Mouse (Mus musculus): Measurements from ENCODE around the gene Carmil1. TPM values are rescaled to one million over a fixed set of nuclear protein-coding genes. Genes with fewer than 3 reads are reported as not detected.

Carmil1 gene
- polyA plus RNA-seq, 1 experiment from 2014 or later: 46.2 TPM

DNA sequence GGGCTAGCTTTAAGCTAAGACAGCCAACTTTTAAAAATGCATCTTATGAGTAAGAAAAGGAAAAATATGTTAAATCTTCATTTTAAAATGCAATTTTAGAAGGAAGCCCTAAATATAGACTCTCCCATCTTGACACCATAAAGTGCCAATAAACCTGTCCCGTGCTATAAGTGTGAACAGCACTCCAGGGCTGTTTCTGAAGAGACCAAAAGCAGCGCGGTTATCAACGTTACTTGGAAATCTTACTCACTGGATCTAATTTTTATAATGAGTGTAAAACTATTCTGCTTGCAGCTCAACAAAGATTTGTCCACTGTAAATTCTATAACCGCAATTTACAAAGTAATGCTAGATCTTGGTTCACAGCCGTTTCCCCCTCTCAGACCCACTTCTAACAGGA is 232.0 kb downstream of the Carmil1 start:
- Histone ChIP-seq H3K4me2 (no peak overlapping the region), H3K9ac (no peak overlapping the region), H3K36me3 (no peaks in the 10 kb centered on the region; the same call in 1 of the 2 replicates), H3K27me3 (no peaks in the 10 kb centered on the region), H3K4me3 (no peak overlapping the region), H3K4me1 (no peaks in the 10 kb centered on the region), H3K27ac (no peak overlapping the region), H3K9me3 (no peaks in the 10 kb centered on the region)
- WGBS: 86% methylated on average over 6 of the region's 6 CpGs
- ATAC-seq (ENCODE audit: borderline replicate concordance, extremely low read depth, low FRiP score, low TSS enrichment): no peak

GRCm38 (mm10) chr13:24045271-24045670 is 235.3 kb downstream of the Carmil1 start:
- Histone ChIP-seq H3K27ac (no peak overlapping the region), H3K9ac (no peak overlapping the region), H3K36me3 (no peaks in the 10 kb centered on the region; the same call in 1 of the 2 replicates), H3K4me2 (no peak overlapping the region), H3K9me3 (no peaks in the 10 kb centered on the region), H3K4me1 (no peaks in the 10 kb centered on the region), H3K27me3 (no peaks in the 10 kb centered on the region), H3K4me3 (no peak overlapping the region)
- WGBS: 59% methylated on average over 3 of the region's 3 CpGs
- ATAC-seq (ENCODE audit: borderline replicate concordance, extremely low read depth, low FRiP score, low TSS enrichment): no peak

DNA sequence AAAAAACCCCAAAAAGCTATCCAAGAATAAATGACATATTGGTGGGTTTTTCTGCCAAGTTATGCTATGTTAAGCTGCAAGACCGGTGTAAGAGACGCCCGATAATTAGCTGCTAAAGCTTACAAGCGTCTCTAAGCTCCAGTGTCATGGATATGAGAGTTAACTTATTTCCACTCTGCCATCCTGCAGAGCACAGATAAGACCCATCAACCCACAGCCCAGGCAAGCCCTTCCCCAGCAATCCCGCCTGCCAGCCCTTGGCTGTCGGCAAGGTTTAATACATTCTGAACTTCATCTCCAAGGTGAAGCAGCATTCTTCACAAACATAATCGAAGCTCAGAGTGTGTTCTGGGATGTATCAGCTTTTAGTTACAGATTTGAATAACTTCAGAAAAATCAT is 240.4 kb downstream of the Carmil1 start:
- no peak for ATAC-seq (ENCODE audit: borderline replicate concordance, extremely low read depth, low FRiP score, low TSS enrichment)
- Histone ChIP-seq H3K4me1 (0 out of 2 replicates have a peak, but pooled peaks cover 4% of the 10 kb centered on the region), H3K36me3 (peaks cover 3% of the 10 kb centered on the region; the same call in 1 of the 2 replicates), H3K27me3 (no peaks in the 10 kb centered on the region), H3K27ac (no peak overlapping the region), H3K9ac (no peak overlapping the region), H3K4me2 (no peak overlapping the region), H3K9me3 (no peaks in the 10 kb centered on the region), H3K4me3 (no peak overlapping the region)
- WGBS: 57% methylated on average over 7 of the region's 7 CpGs

GRCm38 (mm10) chr13:24037502-24037901 is 243.1 kb downstream of the Carmil1 start:
- 0 out of 2 replicates have a peak, but pooled peaks cover 4% of the 10 kb centered on the region for H3K4me1 ChIP-seq
- H3K9ac ChIP-seq: no peak overlapping the region
- no peak overlapping the region for H3K4me2 ChIP-seq
- 69% methylated on average over 3 of the region's 3 CpGs for WGBS
- no peaks in the 10 kb centered on the region for H3K9me3 ChIP-seq
- no peak for ATAC-seq (ENCODE audit: borderline replicate concordance, extremely low read depth, low FRiP score, low TSS enrichment)
- H3K27me3 ChIP-seq: no peaks in the 10 kb centered on the region
- H3K27ac ChIP-seq: no peak overlapping the region
- H3K4me3 ChIP-seq: no peak overlapping the region
- H3K36me3 ChIP-seq: peaks cover 3% of the 10 kb centered on the region; the same call in 1 of the 2 replicates

GRCm38 (mm10) chr13:24036150-24036549 is 244.4 kb downstream of the Carmil1 start:
- 0 out of 2 replicates have a peak, but pooled peaks cover 4% of the 10 kb centered on the region for H3K4me1 ChIP-seq
- WGBS: 71% methylated on average over 18 of the region's 18 CpGs
- no peaks in the 10 kb centered on the region for H3K27me3 ChIP-seq
- H3K27ac ChIP-seq: no peak overlapping the region
- H3K9me3 ChIP-seq: no peaks in the 10 kb centered on the region
- H3K9ac ChIP-seq: no peak overlapping the region
- no peak overlapping the region for H3K4me3 ChIP-seq
- peak overlapping the region; percentile 31 for H3K4me2 ChIP-seq
- ATAC-seq (ENCODE audit: borderline replicate concordance, extremely low read depth, low FRiP score, low TSS enrichment): no peak
- peaks cover 3% of the 10 kb centered on the region; the same call in 1 of the 2 replicates for H3K36me3 ChIP-seq

- ATAC-seq (ENCODE audit: borderline replicate concordance, extremely low read depth, low FRiP score, low TSS enrichment): no peak
- Histone ChIP-seq H3K9ac (no peak overlapping the region), H3K36me3 (no peaks in the 10 kb centered on the region), H3K27ac (no peak overlapping the region), H3K4me1 (no peaks in the 10 kb centered on the region), H3K27me3 (no peaks in the 10 kb centered on the region), H3K9me3 (no peaks in the 10 kb centered on the region), H3K4me3 (no peak overlapping the region), H3K4me2 (no peak overlapping the region)
- WGBS: 65% methylated on average over 5 of the region's 5 CpGs
Observed at GRCm38 (mm10) chr13:24027191-24028170, 253.1 kb downstream of the Carmil1 start.

GRCm38 (mm10) chr13:24018515-24018914 is 262.1 kb downstream of the Carmil1 start:
- H3K4me2 ChIP-seq: no peak overlapping the region
- no peak overlapping the region for H3K4me3 ChIP-seq
- no peaks in the 10 kb centered on the region for H3K9me3 ChIP-seq
- H3K9ac ChIP-seq: no peak overlapping the region
- no peaks in the 10 kb centered on the region for H3K27me3 ChIP-seq
- H3K27ac ChIP-seq: no peak overlapping the region
- no peak for ATAC-seq (ENCODE audit: borderline replicate concordance, extremely low read depth, low FRiP score, low TSS enrichment)
- no peaks in the 10 kb centered on the region for H3K4me1 ChIP-seq
- H3K36me3 ChIP-seq: no peaks in the 10 kb centered on the region
- 85% methylated on average over 4 of the region's 4 CpGs for WGBS

DNA sequence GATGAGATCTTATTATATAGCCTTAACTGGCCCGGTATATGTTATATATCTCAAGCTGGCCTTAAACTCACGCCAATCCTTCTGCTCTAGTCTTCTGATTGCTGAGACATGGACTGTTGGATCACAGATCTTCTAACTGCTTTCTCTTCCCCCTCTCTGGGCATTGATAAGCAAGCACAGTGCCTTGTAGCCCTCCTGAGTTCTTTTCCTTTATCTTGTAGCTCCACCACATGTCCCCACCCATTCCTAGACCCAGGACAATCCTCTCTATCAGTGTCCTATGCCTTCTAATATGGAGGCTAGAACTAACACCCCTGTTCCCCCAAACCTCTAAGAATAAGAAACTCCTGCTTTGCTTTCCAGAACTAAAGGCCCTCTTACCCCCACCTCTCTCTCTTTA is 275.1 kb downstream of the Carmil1 start:
- WGBS: 86% methylated on average over 2 of the region's 2 CpGs
- ATAC-seq (ENCODE audit: borderline replicate concordance, extremely low read depth, low FRiP score, low TSS enrichment): no peak

GRCm38 (mm10) chr13:24001797-24002196 is 278.8 kb downstream of the Carmil1 start:
- no peak overlapping the region for H3K4me2 ChIP-seq
- no peak overlapping the region for H3K4me3 ChIP-seq
- ATAC-seq (ENCODE audit: borderline replicate concordance, extremely low read depth, low FRiP score, low TSS enrichment): no peak
- WGBS: 46% methylated on average over 2 of the region's 2 CpGs
- no peaks in the 10 kb centered on the region for H3K4me1 ChIP-seq
- H3K9ac ChIP-seq: no peak overlapping the region
- H3K27ac ChIP-seq: no peak overlapping the region
- H3K9me3 ChIP-seq: no peaks in the 10 kb centered on the region
- no peaks in the 10 kb centered on the region for H3K36me3 ChIP-seq
- H3K27me3 ChIP-seq: no peaks in the 10 kb centered on the region

More for the DNA sequence above, 275.1 kb downstream of the Carmil1 start:
- Histone ChIP-seq H3K9ac (no peak overlapping the region), H3K27me3 (no peaks in the 10 kb centered on the region), H3K9me3 (no peaks in the 10 kb centered on the region), H3K36me3 (no peaks in the 10 kb centered on the region), H3K4me3 (no peak overlapping the region), H3K27ac (no peak overlapping the region), H3K4me2 (no peak overlapping the region), H3K4me1 (no peaks in the 10 kb centered on the region)

DNA sequence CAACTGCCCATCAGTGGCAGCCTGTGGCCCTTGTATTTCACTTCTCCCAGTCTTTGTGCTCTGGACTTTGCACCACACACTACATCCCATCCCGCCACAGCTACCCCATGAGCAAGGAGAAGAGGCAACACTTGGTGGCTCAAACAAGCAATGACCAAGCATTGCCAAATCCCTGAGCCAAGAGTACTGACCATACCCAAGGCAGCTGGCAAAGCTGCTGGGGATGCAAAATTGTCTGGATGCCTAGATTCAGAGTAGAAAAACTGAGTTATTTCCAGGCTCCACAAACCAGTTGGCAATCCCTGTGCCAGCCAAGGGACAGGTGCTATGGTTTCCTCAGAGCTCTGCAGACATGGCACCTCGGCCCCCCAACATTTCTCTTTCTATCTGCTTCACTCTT is 279.5 kb downstream of the Carmil1 start:
- no peak for ATAC-seq (ENCODE audit: borderline replicate concordance, extremely low read depth, low FRiP score, low TSS enrichment)
- Histone ChIP-seq H3K4me2 (no peak overlapping the region), H3K9ac (no peak overlapping the region), H3K27ac (no peak overlapping the region), H3K36me3 (no peaks in the 10 kb centered on the region), H3K4me3 (no peak overlapping the region), H3K27me3 (no peaks in the 10 kb centered on the region), H3K9me3 (no peaks in the 10 kb centered on the region), H3K4me1 (no peaks in the 10 kb centered on the region)
- WGBS: 82% methylated on average over 2 of the region's 2 CpGs

DNA sequence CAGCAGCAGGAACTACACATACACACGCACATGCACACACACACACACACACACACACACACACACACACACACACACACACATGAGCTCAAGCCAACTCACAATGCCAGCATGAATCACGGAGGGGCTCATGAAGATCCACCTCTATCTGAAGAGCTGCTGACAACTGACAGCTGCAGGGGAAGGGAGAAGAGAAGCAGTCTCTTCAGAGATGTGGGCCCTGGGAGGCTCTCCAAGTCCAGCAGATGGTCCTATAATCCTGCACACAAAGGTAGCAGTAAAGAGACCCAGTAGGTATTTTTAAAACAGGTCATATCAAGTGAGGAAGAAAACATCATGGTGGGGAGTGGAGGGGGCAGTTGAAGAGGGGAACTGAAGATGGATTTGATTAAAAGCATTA is 281.8 kb downstream of the Carmil1 start:
- H3K4me2 ChIP-seq: no peak overlapping the region
- WGBS: 71% methylated on average over 2 of the region's 2 CpGs

DNA sequence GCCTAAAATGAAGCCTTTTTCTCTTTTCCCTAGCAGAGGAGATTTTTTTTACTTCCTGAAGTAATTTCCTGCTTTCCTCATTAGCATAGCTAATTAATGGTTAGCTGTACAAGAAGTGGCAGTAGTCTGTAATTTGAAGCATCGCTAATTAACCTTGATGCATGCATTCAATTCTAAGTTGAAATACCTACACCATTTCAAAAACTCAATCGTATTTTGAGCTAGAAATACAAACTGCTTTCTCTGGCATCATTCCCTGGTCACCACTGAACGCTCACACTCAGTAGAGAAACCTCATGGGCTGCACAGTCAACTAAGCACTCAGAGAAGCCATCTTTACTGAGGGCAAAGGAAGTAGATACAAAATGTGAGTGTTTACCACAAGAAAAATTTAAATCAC is 285.8 kb downstream of the Carmil1 start:
- no peak for ATAC-seq (ENCODE audit: borderline replicate concordance, extremely low read depth, low FRiP score, low TSS enrichment)
- Histone ChIP-seq H3K4me2 (no peak overlapping the region), H3K9me3 (no peaks in the 10 kb centered on the region), H3K9ac (no peak overlapping the region), H3K4me3 (no peak overlapping the region), H3K27me3 (peaks cover 16% of the 10 kb centered on the region), H3K27ac (no peak overlapping the region), H3K4me1 (no peaks in the 10 kb centered on the region), H3K36me3 (no peaks in the 10 kb centered on the region)
- 61% methylated on average over 3 of the region's 3 CpGs for WGBS

More for the DNA sequence above, 281.8 kb downstream of the Carmil1 start:
- Histone ChIP-seq H3K36me3 (no peaks in the 10 kb centered on the region), H3K4me1 (no peaks in the 10 kb centered on the region), H3K27ac (no peak overlapping the region), H3K9ac (no peak overlapping the region), H3K4me3 (no peak overlapping the region), H3K9me3 (no peaks in the 10 kb centered on the region), H3K27me3 (peaks cover 3% of the 10 kb centered on the region; the same call in 1 of the 2 replicates)
- ATAC-seq (ENCODE audit: borderline replicate concordance, extremely low read depth, low FRiP score, low TSS enrichment): no peak

Data from lung, embryonic 15.5 days (tissue).